Mouse (Mus musculus) heart, embryonic 10.5 days (tissue): ENCODE data around the gene Lrch2. TPM values are rescaled to one million over a fixed set of nuclear protein-coding genes. Genes with fewer than 3 reads are reported as not detected.
"Not testable (repeated sequence)": the region's sequence is repeated elsewhere in the genome, so short reads cannot be mapped to it uniquely, and the experiment has no call there.

Experiments used
- DNase-seq: peaks from one replicate; pipeline ENCODE4 v3.0.0-alpha.2; 2017; ENCODE audit warnings: low spot score
- H3K27ac ChIP-seq: fragments of 300-500 bp; sonication (generic); 2 replicates; pipeline ENCODE4 v1.5.1; 2016; ENCODE audit warnings: mild to moderate bottlenecking
- H3K27me3 ChIP-seq: fragments of 300-500 bp; sonication (generic); 2 replicates; pipeline ENCODE4 v1.6.1; 2016; ENCODE audit warnings: mild to moderate bottlenecking; ENCODE audit not compliant: poor library complexity, insufficient read depth, severe bottlenecking
- H3K36me3 ChIP-seq: fragments of 300-500 bp; sonication (generic); 2 replicates; pipeline ENCODE4 v1.6.1; 2016; ENCODE audit warnings: mild to moderate bottlenecking, moderate library complexity
- H3K4me1 ChIP-seq: fragments of 300-500 bp; sonication (generic); 2 replicates; pipeline ENCODE4 v1.6.1; 2016; ENCODE audit warnings: mild to moderate bottlenecking
- H3K4me3 ChIP-seq: fragments of 300-500 bp; sonication (generic); 2 replicates; pipeline ENCODE4 v1.5.1; 2016; ENCODE audit warnings: mild to moderate bottlenecking, moderate library complexity
- H3K9me3 ChIP-seq: fragments of 300-500 bp; sonication (generic); 2 replicates; pipeline ENCODE4 v1.6.1; 2016; ENCODE audit warnings: mild to moderate bottlenecking, moderate library complexity
- WGBS: fragments of 180-500 bp; shearing (Covaris S2); methylation state at CpG from one replicate; pipeline ENCODE4 v1.1.7; 2016; 5-methylcytosine and 5-hydroxymethylcytosine counted together
- polyA plus RNA-seq: library from polyadenylated mRNA; unstranded; fragments of >200 nt; fragmentation: Nextera tagmentation; extraction: Ambion mirVana; gene quantifications from 2 replicates; pipeline ENCODE4 v1.2.1, GENCODE M21; 2016

The Lrch2 gene
- 3.2 and 4.7 TPM in 2 replicates for polyA plus RNA-seq

GRCm38 (mm10) chrX:147553421-147554201, at the start of gene Lrch2:
Gene Lrch2 (minus strand): TSS chrX:147554081.
- 10% methylated on average over 47 of the region's 50 CpGs for WGBS
- Histone ChIP-seq H3K4me1 (no peaks in the 10 kb centered on the region), H3K36me3 (no peaks in the 10 kb centered on the region), H3K4me3 (peak within 1 kb of the TSS; percentile 66), H3K27ac (peak within 1 kb of the TSS; percentile 88), H3K27me3 (no peaks in the 10 kb centered on the region), H3K9me3 (no peaks in the 10 kb centered on the region)
- peak; percentile 80 for DNase-seq

GRCm38 (mm10) chrX:147540934-147541870, 12.7 kb downstream of the Lrch2 start:
- no peak for DNase-seq
- Histone ChIP-seq H3K27me3 (no peaks in the 10 kb centered on the region), H3K4me1 (no peaks in the 10 kb centered on the region), H3K36me3 (no peaks in the 10 kb centered on the region), H3K27ac (no peak overlapping the region), H3K4me3 (no peak overlapping the region), H3K9me3 (no peaks in the 10 kb centered on the region)
- 59% methylated on average over 11 of the region's 11 CpGs for WGBS

GRCm38 (mm10) chrX:147538377-147538776, 15.5 kb downstream of the Lrch2 start:
- no peak overlapping the region for H3K4me3 ChIP-seq
- H3K27ac ChIP-seq: no peak overlapping the region
- H3K9me3 ChIP-seq: no peaks in the 10 kb centered on the region
- H3K4me1 ChIP-seq: no peaks in the 10 kb centered on the region
- H3K27me3 ChIP-seq: no peaks in the 10 kb centered on the region
- DNase-seq: no peak
- no peaks in the 10 kb centered on the region for H3K36me3 ChIP-seq

- not testable (repeated sequence) for H3K36me3 ChIP-seq, DNase-seq, H3K9me3 ChIP-seq, H3K27me3 ChIP-seq, H3K27ac ChIP-seq, H3K4me1 ChIP-seq, H3K4me3 ChIP-seq
- 61% methylated on average over 3 of the region's 3 CpGs for WGBS
These were observed 16.8 kb downstream of the Lrch2 start for GRCm38 (mm10) chrX:147537117-147537516.

- no peaks in the 10 kb centered on the region for H3K4me1 ChIP-seq
- H3K27me3 ChIP-seq: no peaks in the 10 kb centered on the region
- H3K27ac ChIP-seq: no peak overlapping the region
- H3K4me3 ChIP-seq: no peak overlapping the region
- 68% methylated on average over 2 of the region's 2 CpGs for WGBS
- DNase-seq: no peak
- H3K36me3 ChIP-seq: no peaks in the 10 kb centered on the region
- H3K9me3 ChIP-seq: no peaks in the 10 kb centered on the region
These were observed 18.3 kb downstream of the Lrch2 start for GRCm38 (mm10) chrX:147535616-147536015.

GRCm38 (mm10) chrX:147531675-147532074, 22.2 kb downstream of the Lrch2 start:
- Histone ChIP-seq H3K27ac (no peak overlapping the region), H3K4me3 (no peak overlapping the region), H3K27me3 (no peaks in the 10 kb centered on the region), H3K4me1 (no peaks in the 10 kb centered on the region), H3K9me3 (no peaks in the 10 kb centered on the region), H3K36me3 (no peaks in the 10 kb centered on the region)
- no peak for DNase-seq
- 64% methylated on average over 4 of the region's 4 CpGs for WGBS

GRCm38 (mm10) chrX:147527646-147528172, 26.2 kb downstream of the Lrch2 start:
- no peak for DNase-seq
- Histone ChIP-seq H3K9me3 (no peaks in the 10 kb centered on the region), H3K36me3 (no peaks in the 10 kb centered on the region), H3K27ac (no peak overlapping the region), H3K4me1 (no peaks in the 10 kb centered on the region), H3K4me3 (no peak overlapping the region), H3K27me3 (no peaks in the 10 kb centered on the region)
- WGBS: 64% methylated on average over 7 of the region's 7 CpGs

GRCm38 (mm10) chrX:147489551-147489950, 64.3 kb downstream of the Lrch2 start:
- Histone ChIP-seq H3K27ac (no peak overlapping the region), H3K9me3 (no peaks in the 10 kb centered on the region), H3K36me3 (no peaks in the 10 kb centered on the region), H3K4me3 (no peak overlapping the region), H3K4me1 (no peaks in the 10 kb centered on the region), H3K27me3 (no peaks in the 10 kb centered on the region)
- 76% methylated on average over 2 of the region's 2 CpGs for WGBS
- no peak for DNase-seq

GRCm38 (mm10) chrX:147453610-147454009, 100.3 kb downstream of the Lrch2 start, which contains the start of gene Vmn1r239-ps:
Gene Vmn1r239-ps (minus strand): TSS chrX:147453710.
- H3K36me3 ChIP-seq, H3K27ac ChIP-seq, H3K4me1 ChIP-seq, H3K9me3 ChIP-seq, H3K27me3 ChIP-seq, H3K4me3 ChIP-seq, DNase-seq: not testable (repeated sequence)
- WGBS: 83% methylated on average over 1 of the region's 1 CpGs

GRCm38 (mm10) chrX:147443386-147443785, 110.5 kb downstream of the Lrch2 start:
- H3K4me3 ChIP-seq: no peak overlapping the region
- no peak for DNase-seq
- H3K4me1 ChIP-seq: no peaks in the 10 kb centered on the region
- 85% methylated on average over 4 of the region's 4 CpGs for WGBS
- no peaks in the 10 kb centered on the region for H3K9me3 ChIP-seq
- H3K27me3 ChIP-seq: no peaks in the 10 kb centered on the region
- no peaks in the 10 kb centered on the region for H3K36me3 ChIP-seq
- no peak overlapping the region for H3K27ac ChIP-seq

GRCm38 (mm10) chrX:147435400-147435799, 118.5 kb downstream of the Lrch2 start:
- WGBS: 80% methylated on average over 2 of the region's 2 CpGs
- no peaks in the 10 kb centered on the region for H3K9me3 ChIP-seq
- no peak overlapping the region for H3K4me3 ChIP-seq
- DNase-seq: no peak
- no peaks in the 10 kb centered on the region for H3K36me3 ChIP-seq
- no peaks in the 10 kb centered on the region for H3K27me3 ChIP-seq
- no peaks in the 10 kb centered on the region for H3K4me1 ChIP-seq
- H3K27ac ChIP-seq: no peak overlapping the region

GRCm38 (mm10) chrX:147429753-147430152, 124.1 kb downstream of the Lrch2 start:
- no peaks in the 10 kb centered on the region for H3K4me1 ChIP-seq
- no peak for DNase-seq
- 61% methylated on average over 1 of the region's 1 CpGs for WGBS
- H3K27me3 ChIP-seq: no peaks in the 10 kb centered on the region
- no peaks in the 10 kb centered on the region for H3K9me3 ChIP-seq
- no peak overlapping the region for H3K27ac ChIP-seq
- H3K4me3 ChIP-seq: no peak overlapping the region
- H3K36me3 ChIP-seq: no peaks in the 10 kb centered on the region

- H3K27ac ChIP-seq: no peak within 1 kb of the TSS
- no peaks in the 10 kb centered on the region for H3K4me1 ChIP-seq
- no peaks in the 10 kb centered on the region for H3K27me3 ChIP-seq
- DNase-seq: no peak
- WGBS: 53% methylated on average over 1 of the region's 1 CpGs
- no peaks in the 10 kb centered on the region for H3K36me3 ChIP-seq
- H3K9me3 ChIP-seq: no peaks in the 10 kb centered on the region
- no peak within 1 kb of the TSS for H3K4me3 ChIP-seq
These were observed 124.8 kb downstream of the Lrch2 start, which contains the start of gene Il13ra2 for GRCm38 (mm10) chrX:147429129-147429528. Gene Il13ra2 (minus strand): TSS chrX:147429192.
